ENCODE assay signal across 8 mouse cellular contexts in the genomic region with DNA sequence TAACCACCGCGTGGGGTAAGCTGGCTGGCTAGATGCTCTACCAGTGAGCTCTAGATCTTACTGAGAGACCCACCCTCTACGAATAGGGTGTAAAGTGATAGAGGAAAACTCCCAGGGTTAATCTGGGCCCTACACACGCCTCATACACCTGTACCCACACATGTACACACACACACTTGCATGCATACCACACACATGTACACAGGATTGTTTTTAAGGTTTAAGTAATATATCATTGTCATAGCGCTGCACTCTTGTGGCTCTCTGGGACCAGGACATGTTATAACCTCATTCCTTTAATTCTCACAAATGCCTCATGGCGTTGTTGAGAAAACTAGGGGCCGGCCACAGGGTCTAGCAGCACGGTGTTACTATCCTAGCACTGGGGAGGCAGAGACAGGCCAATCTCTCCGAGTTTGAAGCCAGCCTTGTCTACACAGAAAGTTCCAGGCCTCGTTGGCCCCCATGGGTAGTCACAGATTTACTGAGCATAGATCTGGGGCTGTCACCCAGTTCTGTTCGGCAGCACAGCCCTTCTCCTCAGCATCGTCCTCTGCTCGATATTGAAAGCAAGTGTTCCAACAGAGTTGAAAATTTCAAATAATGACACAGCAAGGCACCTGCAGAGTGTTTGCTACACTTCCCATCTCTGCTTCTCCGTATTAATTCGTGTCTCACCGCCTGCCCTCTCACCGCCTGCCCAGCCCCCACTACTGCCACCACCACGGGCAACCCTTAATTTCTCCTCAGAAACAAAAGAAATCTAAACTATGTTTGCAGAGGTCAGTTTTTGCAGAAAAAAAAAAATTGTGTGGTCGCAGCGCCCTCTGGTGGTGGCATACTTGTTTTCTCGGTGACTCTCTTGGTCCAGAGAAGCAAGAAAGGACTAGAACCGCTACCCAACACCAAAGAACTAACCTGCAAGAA. TPM values are rescaled to one million over a fixed set of nuclear protein-coding genes. Genes with fewer than 3 reads are reported as not detected.
DNase-seq lines count a peak whose midpoint lies in the region; ATAC-seq and TF ChIP-seq lines count a peak whose summit lies in the region.

No protein-coding gene starts in this region.

- TF ChIP-seq CTCF in left cerebral cortex, adult 2 months (IDR thresholded peaks at IDR 0.05) = peak; percentile 76
- peak; percentile 75; the same call in 1 of the 2 replicates for TF ChIP-seq CTCF in small intestine, adult 2 months (IDR thresholded peaks at IDR 0.05; ENCODE audit: extremely low read depth, insufficient read length, insufficient replicate concordance, low read depth, low read length)

- 50% methylated on average over 22 of the region's 22 CpGs for WGBS in hindbrain, embryonic 13.5 days
- WGBS in small intestine, adult 2 months = 49% methylated on average over 22 of the region's 22 CpGs

- no peak for TF ChIP-seq POLR2A in small intestine, adult 2 months (IDR thresholded peaks at IDR 0.05; ENCODE audit: low read depth, low read length)

- no peaks in the 10 kb centered on the region for H3K4me1 ChIP-seq in hindbrain, embryonic 13.5 days (replicated peaks)
- no peaks in the 10 kb centered on the region; the same call in 1 of the 2 replicates for H3K4me1 ChIP-seq in small intestine, adult 2 months (ENCODE audit: control insufficient read depth, insufficient read depth, insufficient read length, low read length)

- H3K4me2 ChIP-seq in hindbrain, embryonic 13.5 days = peak overlapping the region; percentile 43

- H3K9ac ChIP-seq in hindbrain, embryonic 13.5 days = no peak overlapping the region

- H3K36me3 ChIP-seq in hindbrain, embryonic 13.5 days = no peaks in the 10 kb centered on the region
- no peaks in the 10 kb centered on the region for H3K36me3 ChIP-seq in small intestine, adult 2 months (ENCODE audit: control insufficient read depth, insufficient read depth, low read length)

- H3K27ac ChIP-seq in hindbrain, embryonic 13.5 days = no peak overlapping the region
- no peak overlapping the region for H3K27ac ChIP-seq in left cerebral cortex, adult 2 months
- no peak overlapping the region for H3K27ac ChIP-seq in small intestine, adult 2 months (ENCODE audit: insufficient read depth, low read depth, low read length)

- intact Hi-C loops in left cerebral cortex, adult 2 months (cut with DNase I) = loop anchor here (1.0 to 10.0 kb wide), 5 partner anchors 258 to 770 kb away; a partner anchor contains a TSS

- H3K27me3 ChIP-seq in hindbrain, embryonic 13.5 days = no peaks in the 10 kb centered on the region
- no peaks in the 10 kb centered on the region for H3K27me3 ChIP-seq in small intestine, adult 2 months (ENCODE audit: control insufficient read depth, insufficient read depth, low read length)

- H3K9me3 ChIP-seq in hindbrain, embryonic 13.5 days = no peaks in the 10 kb centered on the region

- peak; percentile 77 for ATAC-seq in frontal cortex, adult (ENCODE audit: low TSS enrichment)
- ATAC-seq in hindbrain, embryonic 13.5 days (ENCODE audit: low FRiP score) = peak; percentile 57

- 0 out of 2 replicates have a peak overlapping the region, but pooled peaks have one; percentile 14 for H3K4me3 ChIP-seq in hindbrain, embryonic 13.5 days
- no peak overlapping the region for H3K4me3 ChIP-seq in left cerebral cortex, adult 2 months
- no peak overlapping the region for H3K4me3 ChIP-seq in small intestine, adult 2 months (ENCODE audit: low read depth, low read length)

- peak; percentile 57 for DNase-seq in ovary, postnatal 10 days (ENCODE audit: low spot score)
- no peak for DNase-seq in ovary, adult 18-20 months (ENCODE audit: low spot score)
- DNase-seq in cerebellum, adult 8-10 months = peak; percentile 43
- peak; percentile 47 to 72 for DNase-seq in left cerebral cortex, adult 2 months (ENCODE audit: extremely low spot score in 1 of 2, low spot score in 2 of 2)
- peak; percentile 73 for DNase-seq in mesoderm, embryonic 11.5 days (ENCODE audit: low read depth, low spot score)

RNA-seq across cellular contexts. Expression of a gene that starts 17.5 kb away (rescaled TPM):
- polyA plus RNA-seq in hindbrain, embryonic 13.5 days (2015; fragmentation: Nextera tagmentation; extraction: Ambion mirVana) = 38.4 and 40.9 TPM in 2 replicates
- total RNA-seq in left cerebral cortex, adult 2 months (2021) = 10 to 100 TPM; 15.2 TPM
- polyA plus RNA-seq in small intestine, adult 2 months (2012; rRNA removed) = 3.5 and 7.9 TPM in 2 replicates

RNA-seq across cellular contexts. Expression of a gene that starts 32.7 kb away (rescaled TPM):
- polyA plus RNA-seq in hindbrain, embryonic 13.5 days (2015; fragmentation: Nextera tagmentation; extraction: Ambion mirVana) = 73.2 and 74.1 TPM in 2 replicates
- 10 to 100 TPM; 35.8 to 37.5 TPM for total RNA-seq in left cerebral cortex, adult 2 months (2021)
- 14.8 and 20.0 TPM in 2 replicates for polyA plus RNA-seq in small intestine, adult 2 months (2012; rRNA removed)
